Mouse (Mus musculus): Measurements from ENCODE around the gene Gpatch8. TPM values are rescaled to one million over a fixed set of nuclear protein-coding genes. Genes with fewer than 3 reads are reported as not detected.
"Not testable (repeated sequence)": the region's sequence is repeated elsewhere in the genome, so short reads cannot be mapped to it uniquely, and the experiment has no call there.

Gpatch8 gene
- polyA plus RNA-seq, 1 experiment from 2014 or later, result 18.9 TPM

GRCm38 (mm10) chr11:102566290-102566689 lies 10.1 kb upstream of the Gpatch8 start:
- Histone ChIP-seq H3K9ac (ENCODE audit: low read depth, low read length) (no peak overlapping the region), H3K27ac (ENCODE audit: low read depth, low read length) (no peak overlapping the region), H3K4me1 (replicated peaks; ENCODE audit: control insufficient read depth, insufficient read depth, low read length) (no peaks in the 10 kb centered on the region), H3K27me3 (replicated peaks; ENCODE audit: control insufficient read depth, insufficient read depth, low read length) (no peaks in the 10 kb centered on the region), H3K36me3 (ENCODE audit: control insufficient read depth, insufficient read depth) (no peaks in the 10 kb centered on the region), H3K4me3 (ENCODE audit: low read depth, low read length) (no peak overlapping the region), H3K9me3 (ENCODE audit: control insufficient read depth) (no peaks in the 10 kb centered on the region), H3K4me2 (replicated peaks; ENCODE audit: low read depth) (no peak overlapping the region)
- ATAC-seq, result no peak
- 88% methylated on average over 1 of the region's 1 CpGs for WGBS
- no peak for TF ChIP-seq CTCF (IDR thresholded peaks at IDR 0.05; ENCODE audit: low read depth)

- Histone ChIP-seq H3K4me1 (replicated peaks; ENCODE audit: control insufficient read depth, insufficient read depth, low read length) (no peaks in the 10 kb centered on the region), H3K36me3 (ENCODE audit: control insufficient read depth, insufficient read depth) (no peaks in the 10 kb centered on the region), H3K9me3 (ENCODE audit: control insufficient read depth) (no peaks in the 10 kb centered on the region), H3K4me2 (replicated peaks; ENCODE audit: low read depth) (no peak overlapping the region), H3K9ac (ENCODE audit: low read depth, low read length) (no peak overlapping the region), H3K27me3 (replicated peaks; ENCODE audit: control insufficient read depth, insufficient read depth, low read length) (no peaks in the 10 kb centered on the region), H3K27ac (ENCODE audit: low read depth, low read length) (peak overlapping the region; percentile 50), H3K4me3 (ENCODE audit: low read depth, low read length) (no peak overlapping the region)
- TF ChIP-seq CTCF (IDR thresholded peaks at IDR 0.05; ENCODE audit: low read depth), result no peak
- no peak for ATAC-seq
Measured at GRCm38 (mm10) chr11:102565741-102566140, 9.5 kb upstream of the Gpatch8 start.

GRCm38 (mm10) chr11:102564952-102565671 lies 8.9 kb upstream of the Gpatch8 start:
- not testable (repeated sequence) for H3K36me3 ChIP-seq (ENCODE audit: control insufficient read depth, insufficient read depth); H3K9ac ChIP-seq (ENCODE audit: low read depth, low read length); H3K4me1 ChIP-seq (replicated peaks; ENCODE audit: control insufficient read depth, insufficient read depth, low read length); H3K27me3 ChIP-seq (replicated peaks; ENCODE audit: control insufficient read depth, insufficient read depth, low read length); H3K4me3 ChIP-seq (ENCODE audit: low read depth, low read length); H3K4me2 ChIP-seq (replicated peaks; ENCODE audit: low read depth); H3K9me3 ChIP-seq (ENCODE audit: control insufficient read depth)
- H3K27ac ChIP-seq (ENCODE audit: low read depth, low read length), result peak overlapping the region; percentile 50
- WGBS, result 51% methylated on average over 14 of the region's 14 CpGs
- ATAC-seq, result peak; percentile 39; the same call in 1 of the 2 replicates

- peak overlapping the region; percentile 90 for H3K27ac ChIP-seq (ENCODE audit: low read depth, low read length)
- H3K4me1 ChIP-seq (replicated peaks; ENCODE audit: control insufficient read depth, insufficient read depth, low read length), result peaks cover 13% of the 10 kb centered on the region; the same call in 1 of the 2 replicates
- 0 out of 2 replicates have a peak, but pooled peaks have one; percentile 5 for TF ChIP-seq CTCF (IDR thresholded peaks at IDR 0.05; ENCODE audit: low read depth)
- no peaks in the 10 kb centered on the region for H3K9me3 ChIP-seq (ENCODE audit: control insufficient read depth)
- no peak overlapping the region for H3K4me3 ChIP-seq (ENCODE audit: low read depth, low read length)
- H3K36me3 ChIP-seq (ENCODE audit: control insufficient read depth, insufficient read depth), result no peaks in the 10 kb centered on the region
- WGBS, result 36% methylated on average over 3 of the region's 5 CpGs
- no peak overlapping the region for H3K4me2 ChIP-seq (replicated peaks; ENCODE audit: low read depth)
- ATAC-seq, result peak; percentile 83
- no peak overlapping the region for H3K9ac ChIP-seq (ENCODE audit: low read depth, low read length)
- H3K27me3 ChIP-seq (replicated peaks; ENCODE audit: control insufficient read depth, insufficient read depth, low read length), result no peaks in the 10 kb centered on the region
Measured at GRCm38 (mm10) chr11:102558704-102559103, 2.5 kb upstream of the Gpatch8 start.

- Histone ChIP-seq H3K27me3 (replicated peaks; ENCODE audit: control insufficient read depth, insufficient read depth, low read length) (no peaks in the 10 kb centered on the region), H3K4me3 (ENCODE audit: low read depth, low read length) (no peak overlapping the region), H3K9ac (ENCODE audit: low read depth, low read length) (no peak overlapping the region), H3K36me3 (ENCODE audit: control insufficient read depth, insufficient read depth) (no peaks in the 10 kb centered on the region), H3K4me2 (replicated peaks; ENCODE audit: low read depth) (no peak overlapping the region), H3K27ac (ENCODE audit: low read depth, low read length) (peak overlapping the region; percentile 94), H3K4me1 (replicated peaks; ENCODE audit: control insufficient read depth, insufficient read depth, low read length) (peaks cover 15% of the 10 kb centered on the region; the same call in 1 of the 2 replicates), H3K9me3 (ENCODE audit: control insufficient read depth) (no peaks in the 10 kb centered on the region)
- whole genome bisulfite sequencing, result 96% methylated on average over 1 of the region's 1 CpGs
- no peak for TF ChIP-seq CTCF (IDR thresholded peaks at IDR 0.05; ENCODE audit: low read depth)
- no peak for ATAC-seq
Measured at GRCm38 (mm10) chr11:102557386-102557785, 1.2 kb upstream of the Gpatch8 start.

- ATAC-seq, result no peak
- TF ChIP-seq CTCF (IDR thresholded peaks at IDR 0.05; ENCODE audit: low read depth), result no peak
- Histone ChIP-seq H3K27ac (ENCODE audit: low read depth, low read length) (peak overlapping the region; percentile 94), H3K4me2 (replicated peaks; ENCODE audit: low read depth) (peak overlapping the region; percentile 70), H3K9ac (ENCODE audit: low read depth, low read length) (0 out of 2 replicates have a peak overlapping the region, but pooled peaks have one; percentile 97), H3K36me3 (ENCODE audit: control insufficient read depth, insufficient read depth) (no peaks in the 10 kb centered on the region), H3K4me1 (replicated peaks; ENCODE audit: control insufficient read depth, insufficient read depth, low read length) (peaks cover 15% of the 10 kb centered on the region; the same call in 1 of the 2 replicates), H3K9me3 (ENCODE audit: control insufficient read depth) (no peaks in the 10 kb centered on the region), H3K4me3 (ENCODE audit: low read depth, low read length) (peak overlapping the region; percentile 99), H3K27me3 (replicated peaks; ENCODE audit: control insufficient read depth, insufficient read depth, low read length) (no peaks in the 10 kb centered on the region)
- 2% methylated on average over 3 of the region's 3 CpGs for WGBS
Measured at GRCm38 (mm10) chr11:102556716-102557074, 503 bp upstream of the Gpatch8 start.

Data from intestine, postnatal 0 days (tissue).